Mouse (Mus musculus) limb, embryonic 10.5 days (tissue): ENCODE results near the gene Araf. TPM values are rescaled to one million over a fixed set of nuclear protein-coding genes. Genes with fewer than 3 reads are reported as not detected.
"Not testable (repeated sequence)": the region's sequence is repeated elsewhere in the genome, so short reads cannot be mapped to it uniquely, and the experiment has no call there.

ENCODE experiments used
- DNase-seq: peaks from one replicate; pipeline ENCODE4 v3.0.0-alpha.2; 2017; ENCODE audit warnings: low spot score
- H3K27ac ChIP-seq: fragments of 300-500 bp; sonication (generic); 2 replicates; pipeline ENCODE4 v1.5.1; 2016; ENCODE audit warnings: mild to moderate bottlenecking
- H3K27me3 ChIP-seq: fragments of 300-500 bp; sonication (generic); 2 replicates; pipeline ENCODE4 v1.6.1; 2016; ENCODE audit warnings: low read depth, mild to moderate bottlenecking; ENCODE audit not compliant: poor library complexity, severe bottlenecking
- H3K36me3 ChIP-seq: fragments of 300-500 bp; sonication (generic); 2 replicates; pipeline ENCODE4 v1.6.1; 2016; ENCODE audit warnings: mild to moderate bottlenecking, moderate library complexity
- H3K4me1 ChIP-seq: fragments of 300-500 bp; sonication (generic); 2 replicates; pipeline ENCODE4 v1.6.1; 2016
- H3K4me3 ChIP-seq: fragments of 300-500 bp; sonication (generic); 2 replicates; pipeline ENCODE4 v1.5.1; 2016; ENCODE audit warnings: mild to moderate bottlenecking, moderate library complexity
- H3K9me3 ChIP-seq: fragments of 300-500 bp; sonication (generic); replicated peaks from 2 replicates; pipeline ENCODE4 v1.6.1; 2016; ENCODE audit warnings: mild to moderate bottlenecking
- WGBS: fragments of 180-500 bp; shearing (Covaris S2); methylation state at CpG from one replicate; pipeline ENCODE4 v1.1.7; 2016; 5-methylcytosine and 5-hydroxymethylcytosine counted together
- polyA plus RNA-seq: library from polyadenylated mRNA; unstranded; fragments of >200 nt; fragmentation: Nextera tagmentation; extraction: Ambion mirVana; gene quantifications from 2 replicates; pipeline ENCODE4 v1.2.1, GENCODE M21; 2016

Gene Araf
- polyA plus RNA-seq, 1 experiment from 2014 or later = 96.4 TPM

DNA sequence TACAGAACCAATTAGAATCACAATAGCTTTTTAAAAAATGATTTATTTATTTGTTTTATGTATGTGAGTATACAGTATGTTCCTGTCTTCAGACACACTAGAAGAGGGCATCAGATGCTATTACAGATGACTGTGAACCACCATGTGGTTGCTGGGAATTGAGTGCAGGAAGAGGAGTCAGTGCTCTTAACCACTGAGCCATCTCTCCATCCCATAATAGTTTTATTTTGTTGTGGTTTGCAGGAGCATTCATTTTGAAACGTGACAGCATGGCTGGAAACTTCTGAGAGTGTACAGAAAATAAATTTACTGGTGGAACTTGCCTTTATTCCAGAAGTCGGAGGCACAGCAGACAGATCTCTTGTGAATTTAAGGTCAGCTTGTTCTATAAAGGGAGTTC lies 3.8 kb downstream of the Araf start:
- Histone ChIP-seq H3K9me3 (no peaks in the 10 kb centered on the region), H3K27ac (no peak overlapping the region), H3K4me1 (no peaks in the 10 kb centered on the region), H3K27me3 (no peaks in the 10 kb centered on the region), H3K36me3 (no peaks in the 10 kb centered on the region), H3K4me3 (no peak overlapping the region)
- no peak for DNase-seq
- 92% methylated on average over 2 of the region's 2 CpGs for WGBS

DNA sequence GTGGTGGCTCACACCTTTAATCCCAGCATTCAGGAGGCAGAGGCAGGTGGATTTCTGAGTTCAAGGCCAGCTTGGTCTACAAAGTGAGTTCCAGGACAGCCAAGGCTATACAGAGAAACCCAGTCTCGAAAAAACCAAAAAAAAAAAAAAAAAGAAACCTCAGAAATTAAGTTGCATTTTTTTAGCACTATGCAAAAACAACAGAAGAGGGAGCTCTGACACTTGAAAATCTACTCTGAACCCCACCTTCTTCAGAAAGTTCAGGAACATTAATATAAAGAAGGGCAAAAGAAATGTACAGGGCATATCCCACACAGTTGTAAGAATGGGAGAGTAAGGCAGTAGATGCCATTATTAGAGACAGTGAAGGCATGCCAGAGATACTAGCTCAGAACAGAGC lies 6.7 kb downstream of the Araf start:
- DNase-seq, H3K27ac ChIP-seq, H3K36me3 ChIP-seq, H3K9me3 ChIP-seq, H3K4me1 ChIP-seq, H3K4me3 ChIP-seq, H3K27me3 ChIP-seq: not testable (repeated sequence)
- WGBS = 60% methylated on average over 1 of the region's 1 CpGs

DNA sequence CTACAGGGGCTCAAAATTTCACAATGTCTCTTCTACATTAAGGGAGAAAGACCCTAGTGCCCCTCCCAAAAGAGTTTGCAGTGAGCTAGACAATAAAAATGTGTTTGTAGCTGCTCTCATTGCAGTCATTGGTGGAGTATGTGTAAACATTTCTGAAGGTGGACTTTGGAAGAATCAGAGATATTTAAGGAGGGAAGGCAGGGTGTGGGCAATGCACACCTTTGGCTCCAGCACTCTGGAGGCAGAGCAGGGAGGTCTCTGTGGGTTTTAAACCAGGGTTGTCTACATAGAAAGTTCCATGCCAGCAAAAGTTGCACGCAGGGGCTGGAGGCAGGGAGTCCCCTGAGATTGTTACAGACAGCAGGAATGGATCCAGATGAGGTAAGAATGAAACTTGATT lies 8.7 kb downstream of the Araf start:
- Histone ChIP-seq H3K9me3 (no peaks in the 10 kb centered on the region), H3K27ac (no peak overlapping the region), H3K4me3 (no peak overlapping the region), H3K36me3 (no peaks in the 10 kb centered on the region), H3K4me1 (no peaks in the 10 kb centered on the region), H3K27me3 (no peaks in the 10 kb centered on the region)
- DNase-seq = no peak
- WGBS = 82% methylated on average over 1 of the region's 1 CpGs

DNA sequence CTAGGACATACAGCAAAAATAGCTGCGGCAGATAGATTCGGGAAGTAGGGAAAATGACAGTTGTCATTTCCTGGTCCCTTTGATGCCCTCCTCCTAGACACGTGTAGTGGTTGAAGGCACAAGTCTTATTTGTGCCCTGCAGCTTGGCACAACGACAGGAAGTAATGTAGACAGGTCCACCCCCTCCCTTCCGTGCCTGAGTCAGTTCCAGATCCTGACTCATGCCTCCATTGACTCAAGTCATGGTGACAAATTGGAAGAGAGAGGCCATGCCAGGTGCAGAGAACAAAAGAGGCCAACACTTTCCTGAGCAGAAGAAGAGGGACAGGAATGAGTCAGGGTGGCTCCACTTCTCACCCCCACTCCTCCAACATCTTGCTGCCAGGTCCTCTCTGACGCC lies 19.4 kb downstream of the Araf start:
- no peak for DNase-seq
- WGBS = 60% methylated on average over 6 of the region's 6 CpGs
- H3K27me3 ChIP-seq = no peaks in the 10 kb centered on the region

DNA sequence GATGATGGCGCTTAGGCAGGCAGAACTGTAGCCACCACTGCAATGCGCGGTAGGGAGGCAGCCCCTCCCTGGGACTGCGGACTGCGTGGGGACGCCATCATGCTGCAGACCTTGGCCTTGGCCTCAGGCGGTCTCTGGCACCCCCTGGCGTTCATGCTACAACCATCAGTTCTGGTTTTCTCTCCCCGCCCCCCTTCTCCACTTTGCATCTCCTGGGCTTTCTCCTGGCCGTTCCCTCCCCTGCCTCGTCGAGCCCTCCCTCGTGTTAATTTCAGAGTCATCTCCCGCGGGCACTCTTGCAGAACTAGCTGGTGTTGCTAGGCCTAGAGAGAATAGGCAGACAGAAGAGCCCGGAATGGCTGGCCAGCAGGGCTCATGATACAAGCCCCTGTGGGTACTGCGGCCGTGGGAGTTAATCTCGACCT lies 21.6 kb downstream of the Araf start:
- Histone ChIP-seq H3K36me3 (no peaks in the 10 kb centered on the region), H3K9me3 (no peaks in the 10 kb centered on the region), H3K4me1 (peaks cover 6% of the 10 kb centered on the region), H3K4me3 (peak overlapping the region; percentile 39), H3K27ac (0 out of 2 replicates have a peak overlapping the region, but pooled peaks have one; percentile 46), H3K27me3 (no peaks in the 10 kb centered on the region)
- DNase-seq = peak; percentile 79
- 19% methylated on average over 19 of the region's 19 CpGs for WGBS

More for the DNA sequence above, 19.4 kb downstream of the Araf start:
- no peaks in the 10 kb centered on the region for H3K36me3 ChIP-seq
- no peak overlapping the region for H3K4me3 ChIP-seq
- peaks cover 6% of the 10 kb centered on the region for H3K4me1 ChIP-seq
- no peaks in the 10 kb centered on the region for H3K9me3 ChIP-seq
- no peak overlapping the region for H3K27ac ChIP-seq

DNA sequence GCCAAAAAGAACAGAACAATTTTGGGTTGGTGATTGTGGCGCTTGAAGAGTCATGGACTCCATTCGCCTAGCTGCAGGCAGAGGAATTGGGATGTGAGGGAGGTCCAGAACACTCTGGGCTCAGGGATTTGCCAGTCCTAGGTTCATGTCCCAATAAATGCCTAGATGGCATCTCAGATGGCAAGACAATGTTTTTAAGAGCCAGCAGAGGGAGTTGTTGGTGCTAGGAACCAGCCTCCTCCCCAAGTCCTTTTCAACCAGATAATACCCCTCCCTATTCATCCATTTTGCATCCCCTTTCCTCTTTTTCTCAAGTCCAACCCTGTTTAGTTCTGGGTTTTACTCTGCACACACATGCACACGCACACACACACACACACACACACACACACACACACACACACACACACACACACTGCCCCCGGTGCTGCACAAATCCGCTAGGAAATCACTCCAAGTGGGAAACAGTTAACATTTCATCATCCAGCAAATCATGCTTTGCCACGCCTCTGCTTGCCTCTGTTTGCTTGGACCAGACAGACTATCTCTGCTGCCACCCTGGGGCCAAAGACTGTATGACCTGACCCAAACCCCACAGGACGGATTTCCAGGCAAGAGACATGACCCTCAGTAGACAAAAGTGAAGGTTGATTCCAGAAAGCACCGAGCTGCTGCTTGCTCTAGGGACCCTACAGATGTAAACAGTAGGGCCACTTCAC lies 22.3 kb downstream of the Araf start:
- Histone ChIP-seq H3K4me1 (peaks cover 6% of the 10 kb centered on the region), H3K4me3 (peak overlapping the region; percentile 39), H3K27me3 (no peaks in the 10 kb centered on the region), H3K36me3 (no peaks in the 10 kb centered on the region), H3K27ac (0 out of 2 replicates have a peak overlapping the region, but pooled peaks have one; percentile 46), H3K9me3 (no peaks in the 10 kb centered on the region)
- WGBS = 52% methylated on average over 8 of the region's 8 CpGs
- DNase-seq = peak; percentile 34

DNA sequence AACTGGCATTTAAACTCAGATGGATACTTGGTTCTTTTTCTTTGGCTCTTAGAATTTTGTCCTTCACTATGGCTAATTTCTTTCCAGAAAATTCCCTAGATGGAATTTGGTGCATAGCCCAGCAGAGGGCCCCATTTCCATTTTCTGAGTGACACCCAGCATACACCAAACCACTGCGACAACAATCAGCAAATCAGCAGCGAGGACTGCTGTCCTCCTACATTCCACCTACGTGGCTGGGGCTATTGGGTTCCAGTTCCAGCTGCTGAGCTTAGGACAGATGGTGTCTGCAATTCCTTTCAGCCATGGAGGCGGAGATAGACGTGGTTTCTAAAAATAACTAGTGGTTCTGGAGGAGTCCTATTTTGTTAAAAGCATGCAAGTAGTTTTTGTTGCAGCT lies 31.3 kb downstream of the Araf start:
- Histone ChIP-seq H3K9me3 (no peaks in the 10 kb centered on the region), H3K4me1 (no peaks in the 10 kb centered on the region), H3K36me3 (no peaks in the 10 kb centered on the region), H3K27me3 (no peaks in the 10 kb centered on the region), H3K27ac (no peak overlapping the region), H3K4me3 (no peak overlapping the region)
- 39% methylated on average over 5 of the region's 5 CpGs for whole genome bisulfite sequencing
- DNase-seq = no peak

DNA sequence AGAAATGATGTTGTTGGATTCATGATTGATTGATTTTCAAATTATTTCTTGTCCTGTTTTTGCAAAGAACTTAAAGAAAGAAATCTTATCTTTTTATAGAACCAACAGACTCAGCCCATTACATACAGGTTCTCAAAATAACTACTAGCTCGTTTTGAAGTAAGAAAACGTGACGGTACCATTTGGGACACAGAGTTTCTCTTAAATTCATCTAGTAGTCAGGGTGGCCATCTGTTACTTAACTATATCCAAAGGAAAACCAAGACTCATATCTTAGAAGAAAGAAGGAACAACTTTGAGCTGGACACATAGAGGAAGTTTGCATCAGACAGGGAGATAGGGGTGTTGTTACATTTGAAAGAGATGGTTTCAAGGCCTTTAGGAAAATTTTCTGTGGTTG lies 49.6 kb downstream of the Araf start:
- H3K36me3 ChIP-seq = peaks cover 21% of the 10 kb centered on the region
- 98% methylated on average over 3 of the region's 3 CpGs for WGBS

DNA sequence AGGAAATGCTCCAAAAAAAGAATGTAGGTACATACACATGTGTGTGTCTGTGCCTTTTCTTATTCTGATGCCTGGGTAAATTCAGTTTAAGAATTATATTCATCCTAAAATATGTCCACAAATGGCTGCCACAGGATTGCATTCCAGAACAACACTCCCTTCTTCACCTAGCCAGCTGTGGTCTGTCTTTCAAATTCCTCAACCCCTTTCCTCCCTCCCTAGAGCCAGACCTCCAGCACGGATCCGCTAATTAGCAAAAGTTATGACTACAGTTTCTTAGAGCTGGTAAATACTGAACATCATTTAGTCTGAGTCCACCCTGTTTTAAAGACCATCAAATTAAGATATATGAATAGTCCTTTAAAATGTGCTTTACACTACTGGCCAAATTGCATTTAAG lies 50.2 kb downstream of the Araf start:
- Histone ChIP-seq H3K27ac (peak overlapping the region; percentile 56; the same call in 1 of the 2 replicates), H3K4me1 (no peaks in the 10 kb centered on the region)
- 25% methylated on average over 2 of the region's 2 CpGs for WGBS

More for the DNA sequence above, 49.6 kb downstream of the Araf start:
- H3K27ac ChIP-seq = no peak overlapping the region
- no peaks in the 10 kb centered on the region for H3K9me3 ChIP-seq
- no peak for DNase-seq
- H3K27me3 ChIP-seq = no peaks in the 10 kb centered on the region
- no peaks in the 10 kb centered on the region for H3K4me1 ChIP-seq
- no peak overlapping the region for H3K4me3 ChIP-seq

DNA sequence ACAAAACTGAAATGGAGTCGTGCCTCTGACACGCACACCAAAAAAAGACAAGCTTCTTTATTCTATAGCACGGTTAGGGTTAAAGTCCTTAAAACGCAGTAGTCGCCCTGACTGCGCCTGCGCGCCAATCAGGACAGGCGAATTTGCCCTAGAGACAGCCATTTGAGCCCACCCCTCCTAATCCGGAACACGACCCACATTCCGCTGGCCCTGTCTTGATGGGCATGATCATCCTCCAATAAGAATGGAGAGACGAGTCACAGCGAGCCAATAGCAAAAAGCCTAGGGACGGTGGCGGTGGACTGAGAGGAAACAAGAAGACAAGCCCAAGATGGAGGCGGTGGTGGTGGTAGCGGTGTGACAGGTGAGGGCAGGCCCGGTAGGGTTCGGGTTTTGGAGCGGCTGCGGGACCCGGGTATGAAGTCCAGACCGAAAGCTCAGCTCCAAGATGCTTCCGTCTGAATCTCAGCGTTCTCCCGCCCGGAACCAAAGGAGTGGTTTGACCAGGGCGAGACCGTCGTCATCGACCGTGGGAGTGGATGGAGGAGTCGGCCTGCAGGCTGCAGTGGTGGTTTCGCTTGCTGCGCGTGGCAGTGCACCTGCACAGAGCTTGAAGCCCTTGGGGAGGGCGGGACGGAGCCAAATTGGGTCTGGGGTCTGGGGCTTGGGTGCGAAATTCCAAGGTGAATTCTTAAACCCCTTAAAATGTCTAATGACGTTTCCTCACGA lies 50.8 kb downstream of the Araf start:
- H3K27ac ChIP-seq = peak overlapping the region; percentile 82
- no peaks in the 10 kb centered on the region for H3K27me3 ChIP-seq
- H3K4me3 ChIP-seq = peak overlapping the region; percentile 68
- no peaks in the 10 kb centered on the region for H3K9me3 ChIP-seq
- DNase-seq = peak; percentile 78
- 11% methylated on average over 42 of the region's 42 CpGs for WGBS
- peaks cover 28% of the 10 kb centered on the region for H3K36me3 ChIP-seq
- H3K4me1 ChIP-seq = no peaks in the 10 kb centered on the region

More for the DNA sequence above, 50.2 kb downstream of the Araf start:
- Histone ChIP-seq H3K9me3 (no peaks in the 10 kb centered on the region), H3K4me3 (peak overlapping the region; percentile 68), H3K36me3 (peaks cover 22% of the 10 kb centered on the region), H3K27me3 (no peaks in the 10 kb centered on the region)
- DNase-seq = no peak

DNA sequence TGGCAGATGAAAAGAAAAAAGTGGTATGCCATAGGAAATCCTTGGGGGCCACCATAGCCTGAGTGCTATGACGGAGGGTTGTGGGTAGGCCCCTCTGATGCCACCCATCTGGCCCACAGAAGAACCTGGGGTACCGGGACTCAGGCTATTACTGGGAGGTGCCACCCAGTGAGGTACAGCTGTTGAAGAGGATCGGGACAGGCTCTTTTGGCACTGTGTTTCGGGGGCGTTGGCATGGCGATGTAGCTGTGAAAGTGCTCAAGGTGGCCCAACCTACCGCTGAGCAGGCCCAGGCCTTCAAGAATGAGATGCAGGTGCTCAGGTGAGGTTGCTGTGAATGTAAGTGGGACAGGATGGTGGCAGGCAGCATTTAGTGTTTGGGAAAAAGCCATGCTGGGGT lies 56.2 kb downstream of the Araf start:
- Histone ChIP-seq H3K36me3 (peaks cover 68% of the 10 kb centered on the region), H3K27me3 (no peaks in the 10 kb centered on the region), H3K9me3 (no peaks in the 10 kb centered on the region), H3K4me3 (no peak overlapping the region), H3K4me1 (no peaks in the 10 kb centered on the region), H3K27ac (no peak overlapping the region)
- 90% methylated on average over 7 of the region's 7 CpGs for WGBS
- DNase-seq = no peak

DNA sequence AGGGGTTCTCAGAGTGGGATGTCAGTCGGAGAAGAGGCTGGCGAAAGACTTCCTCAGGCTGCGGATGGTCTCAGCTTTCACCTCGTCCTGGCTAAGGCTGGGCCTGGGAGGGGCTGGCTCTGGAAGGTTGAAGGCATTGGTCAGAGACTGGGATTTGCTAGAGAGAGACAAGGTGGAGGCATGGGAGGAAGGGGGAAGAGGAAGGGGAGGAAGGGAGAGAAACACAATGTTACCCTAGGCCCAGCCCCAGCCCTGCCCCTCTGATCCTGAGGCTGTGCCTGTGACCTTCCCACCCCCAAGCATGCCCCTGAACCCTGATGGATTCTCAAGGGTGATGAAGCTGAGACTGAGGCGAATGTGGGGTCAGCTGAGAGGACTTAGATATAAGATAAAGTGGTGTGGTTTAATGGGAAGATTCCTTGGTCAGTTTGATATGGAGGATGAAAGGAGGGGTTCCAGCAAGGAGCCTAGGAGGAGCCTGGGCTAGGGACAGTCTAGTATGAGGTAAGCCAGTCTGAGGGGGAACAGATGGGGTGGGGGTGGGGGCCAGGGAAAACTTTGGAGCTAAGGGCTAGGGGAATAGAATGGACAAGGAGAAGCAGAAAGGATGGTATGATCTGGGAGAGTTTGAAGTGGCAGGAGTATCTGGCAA lies 64.0 kb downstream of the Araf start:
- Histone ChIP-seq H3K27me3 (no peaks in the 10 kb centered on the region), H3K36me3 (peaks cover 26% of the 10 kb centered on the region), H3K27ac (no peak overlapping the region), H3K4me3 (no peak overlapping the region), H3K9me3 (peaks cover 4% of the 10 kb centered on the region; the same call in 1 of the 2 replicates), H3K4me1 (peaks cover 11% of the 10 kb centered on the region)
- WGBS = 46% methylated on average over 5 of the region's 5 CpGs
- no peak for DNase-seq
